Mouse (Mus musculus) liver, adult (tissue): ENCODE data around the gene B3galt6.
A peak's percentile ranks its signal among the peaks of the same experiment; 100 is the strongest.

ENCODE experiments used
- GATA4 ChIP-seq: IDR thresholded peaks from 2 replicates; pipeline ENCODE4 v1.6.1; 2014; ENCODE audit warnings: mild to moderate bottlenecking, low read length; ENCODE audit not compliant: insufficient replicate concordance

Gene B3galt6

GRCm38 (mm10) chr4:155992241-155992905 is at the start of gene B3galt6, which contains the start of gene Sdf4:
Gene B3galt6 (minus strand): TSS chr4:155992649.
Gene Sdf4 (plus strand): TSS chr4:155992872.
- TF ChIP-seq GATA4 = no peak

- TF ChIP-seq GATA4 = no peak
Observed at GRCm38 (mm10) chr4:156034901-156035300, 42.5 kb upstream of the B3galt6 start.

GRCm38 (mm10) chr4:156034301-156034700 is 41.9 kb upstream of the B3galt6 start:
- TF ChIP-seq GATA4 = no peak

GRCm38 (mm10) chr4:156033476-156034119 is 41.1 kb upstream of the B3galt6 start:
- no peak for TF ChIP-seq GATA4

GRCm38 (mm10) chr4:156032856-156033255 is 40.4 kb upstream of the B3galt6 start:
- TF ChIP-seq GATA4 = no peak

- peak; percentile 36; the same call in 1 of the 2 replicates for TF ChIP-seq GATA4
Observed at GRCm38 (mm10) chr4:156031593-156032391, 39.3 kb upstream of the B3galt6 start.

GRCm38 (mm10) chr4:156031255-156031592 is 38.8 kb upstream of the B3galt6 start:
- no peak for TF ChIP-seq GATA4

GRCm38 (mm10) chr4:156030651-156031118 is 38.2 kb upstream of the B3galt6 start:
- TF ChIP-seq GATA4 = no peak

- no peak for TF ChIP-seq GATA4
Observed at GRCm38 (mm10) chr4:156028580-156028979, 36.1 kb upstream of the B3galt6 start.

- no peak for TF ChIP-seq GATA4
Observed at GRCm38 (mm10) chr4:156026013-156026412, 33.6 kb upstream of the B3galt6 start, which contains the start of gene Tnfrsf18. Gene Tnfrsf18 (plus strand): TSS chr4:156026164.

GRCm38 (mm10) chr4:156024184-156024583 is 31.7 kb upstream of the B3galt6 start:
- TF ChIP-seq GATA4 = no peak

GRCm38 (mm10) chr4:156023520-156023919 is 31.1 kb upstream of the B3galt6 start:
- TF ChIP-seq GATA4 = no peak

GRCm38 (mm10) chr4:156021942-156022419 is 29.5 kb upstream of the B3galt6 start:
- TF ChIP-seq GATA4 = no peak

- no peak for TF ChIP-seq GATA4
Observed at GRCm38 (mm10) chr4:156021381-156021780, 28.9 kb upstream of the B3galt6 start.

- no peak for TF ChIP-seq GATA4
Observed at GRCm38 (mm10) chr4:156019771-156020170, 27.3 kb upstream of the B3galt6 start.
